Mouse (Mus musculus) testis, postnatal 10 days (tissue): Measurements from ENCODE around the gene Accs.

Experiments
- DNase-seq: peaks from one replicate; pipeline ENCODE4 v3.0.0; 2021; ENCODE audit warnings: low spot score

Gene Accs

DNA sequence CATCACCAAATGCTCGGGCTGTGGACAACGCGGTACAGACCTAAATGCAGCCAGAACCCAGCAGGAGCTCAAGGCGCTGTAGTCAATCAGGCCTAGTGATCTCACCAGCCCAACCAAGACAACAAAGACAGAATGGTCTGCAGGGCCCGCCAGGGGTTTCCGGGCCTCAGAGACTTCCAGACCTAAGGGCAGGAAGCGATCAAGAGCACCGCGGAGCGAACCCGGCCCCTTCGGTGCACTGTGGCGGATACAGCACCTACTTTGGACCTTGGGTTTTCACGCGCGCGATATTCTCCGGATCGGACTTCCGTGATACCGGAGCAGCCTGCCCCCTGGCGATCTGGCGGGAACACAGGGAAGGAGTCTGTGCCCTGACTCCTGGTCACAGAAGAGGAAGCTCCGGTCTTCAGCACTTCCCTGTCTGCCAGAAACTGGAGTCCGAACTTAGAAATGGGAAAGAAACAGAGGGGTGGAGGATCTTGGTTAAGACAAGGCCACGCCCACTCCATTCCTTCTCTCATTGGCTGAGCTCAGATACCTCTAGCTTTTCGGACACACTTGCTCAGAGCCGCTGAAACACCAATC, at the start of gene Accs:
Gene Accs, minus strand, starts transcription at position 439 of the 585 bp plus-strand sequence.
- peak; percentile 83 for DNase-seq

DNA sequence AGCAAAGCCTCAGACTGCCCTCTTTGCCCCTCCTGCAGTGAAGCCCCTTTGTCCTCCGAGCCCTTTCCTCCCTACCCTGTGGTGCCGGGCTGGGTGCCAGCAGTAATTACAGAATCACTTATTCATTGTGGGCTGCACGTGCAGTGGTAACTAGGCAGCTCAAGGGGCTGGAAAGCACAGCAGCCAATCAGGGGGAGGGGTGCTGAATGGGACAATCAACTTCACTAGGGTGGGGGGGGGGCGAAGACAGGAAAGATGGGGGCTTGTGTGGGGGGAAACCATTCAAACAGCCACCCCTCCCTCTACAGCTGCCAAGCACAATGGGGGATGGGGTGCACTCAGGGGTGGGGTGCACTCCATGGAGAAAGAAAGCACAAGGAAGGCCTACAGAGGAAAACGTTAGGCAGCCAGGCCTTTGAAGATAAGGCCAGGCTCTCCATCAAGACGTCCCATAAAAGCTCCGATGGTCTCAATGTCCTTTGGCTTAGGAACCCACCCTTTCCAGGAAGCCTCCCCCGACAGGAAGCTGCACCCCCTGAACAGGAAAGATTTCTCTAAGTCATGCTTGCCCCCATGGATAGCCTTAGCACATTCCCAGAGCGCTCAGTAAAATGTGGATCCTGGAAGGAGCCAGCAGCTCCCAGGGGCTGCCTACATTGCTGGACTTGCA, 42.0 kb upstream of the Accs start:
- DNase-seq: no peak

DNA sequence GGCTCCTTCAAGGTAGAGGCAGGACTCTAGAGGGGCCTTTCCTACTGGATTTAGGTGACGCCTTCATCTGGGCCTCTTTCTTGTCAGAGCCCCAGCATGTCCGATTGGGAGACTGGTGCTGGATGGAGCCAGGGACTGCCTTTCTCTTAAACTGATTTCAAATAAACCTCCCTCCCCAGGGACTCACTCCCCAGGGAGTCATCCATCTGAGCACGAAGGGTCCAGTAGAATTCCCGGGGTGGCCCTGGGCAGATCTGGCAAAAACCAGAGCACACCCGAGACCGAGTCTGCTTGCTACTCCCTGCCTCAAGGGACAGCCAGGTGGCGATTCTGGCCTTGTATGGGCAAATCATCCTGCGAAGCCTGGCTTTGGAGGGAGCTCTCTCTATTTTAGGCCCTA, 40.4 kb upstream of the Accs start:
- DNase-seq: no peak

DNA sequence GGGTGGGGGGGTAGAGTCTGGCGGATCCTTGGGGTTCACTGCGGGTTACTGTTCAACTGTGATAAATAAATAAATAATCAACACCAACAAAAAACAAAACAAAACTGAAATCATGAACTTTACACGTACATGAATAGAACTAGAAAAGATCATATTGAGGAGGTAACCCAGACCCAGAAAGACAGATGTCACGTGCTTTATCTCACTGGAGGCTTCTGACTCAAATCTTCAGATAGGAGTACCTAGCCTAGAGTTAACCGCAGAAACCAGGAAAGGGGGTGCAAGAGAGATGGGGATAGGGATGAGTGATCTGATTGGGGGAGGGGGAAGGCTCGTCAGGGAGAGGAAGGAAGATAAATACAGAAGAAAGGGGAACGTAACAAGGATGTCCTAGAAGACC, 39.3 kb upstream of the Accs start:
- DNase-seq: no peak

DNA sequence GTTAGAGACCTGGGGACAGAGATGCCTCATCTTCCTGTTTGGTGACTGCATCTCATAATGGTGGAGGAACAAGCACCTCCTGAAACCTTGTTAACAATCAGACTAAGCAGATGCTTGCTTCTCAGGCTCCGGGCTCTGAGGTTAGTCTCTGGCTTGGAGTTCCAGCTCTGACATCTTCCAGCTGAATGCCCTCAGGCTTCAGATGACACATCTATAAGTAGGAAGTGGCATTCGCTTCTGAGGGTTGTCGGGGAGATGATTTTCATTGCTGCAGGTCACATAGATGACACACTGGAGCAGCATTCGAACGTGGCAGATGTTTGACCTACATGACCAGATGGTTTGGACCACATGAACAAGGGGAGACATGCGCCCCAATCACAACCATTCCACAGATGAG, 38.6 kb upstream of the Accs start:
- DNase-seq: no peak

DNA sequence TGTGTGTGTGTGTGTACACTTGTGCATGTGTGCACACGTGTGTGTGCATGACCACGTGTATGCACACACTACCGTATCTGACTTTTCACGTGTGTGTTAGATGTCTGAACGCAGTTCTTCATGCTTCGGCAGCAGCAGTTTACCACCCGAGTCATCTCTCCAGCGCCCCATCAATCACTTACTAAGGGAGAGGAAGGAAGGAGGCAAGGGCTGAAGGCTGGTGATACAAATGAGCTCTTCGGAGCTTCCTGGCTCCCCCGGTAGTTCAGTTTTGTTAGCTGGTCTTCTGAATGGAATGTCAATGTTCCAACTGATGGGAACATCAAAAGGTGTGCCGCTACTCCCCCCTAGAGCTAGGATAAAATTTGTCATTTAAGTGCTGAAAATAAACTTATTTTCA, 37.5 kb upstream of the Accs start:
- no peak for DNase-seq

DNA sequence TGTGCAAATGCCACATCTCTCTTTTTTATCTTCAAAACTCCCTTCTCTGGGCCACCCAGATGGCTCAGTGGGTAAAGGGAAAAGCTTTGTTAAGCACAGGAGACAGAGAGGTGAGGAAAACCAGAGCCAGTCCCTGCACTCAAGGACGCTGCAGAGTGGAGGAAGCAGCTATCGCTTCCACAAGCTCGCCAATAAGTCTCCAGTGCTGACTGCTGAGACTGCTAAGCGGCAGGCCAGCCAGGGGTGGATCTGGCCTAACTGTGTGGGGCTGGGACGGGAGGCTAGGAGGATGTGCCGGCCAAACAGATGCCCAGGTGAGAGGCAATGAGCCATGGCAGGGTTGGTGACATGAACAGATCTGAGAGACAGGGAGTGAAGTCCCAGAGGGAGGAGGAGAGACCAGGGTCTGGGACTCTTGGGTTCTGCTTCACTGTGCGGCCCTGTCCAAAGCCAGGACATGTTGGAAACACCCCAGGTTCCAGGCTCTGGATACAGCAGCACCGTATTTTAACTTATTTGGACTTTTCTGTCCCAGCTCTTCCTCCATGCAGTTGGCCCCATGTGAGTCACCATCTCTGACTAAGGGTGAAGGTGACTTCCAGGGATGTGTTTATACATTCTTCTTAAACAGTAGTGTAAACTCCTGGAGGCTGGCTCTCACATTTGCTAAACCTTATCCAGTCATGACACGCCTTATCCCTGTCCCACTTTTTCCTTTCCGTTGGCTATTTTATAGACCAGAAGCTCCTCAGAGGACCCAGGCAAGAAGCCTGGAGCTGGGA, 36.5 kb upstream of the Accs start:
- no peak for DNase-seq

DNA sequence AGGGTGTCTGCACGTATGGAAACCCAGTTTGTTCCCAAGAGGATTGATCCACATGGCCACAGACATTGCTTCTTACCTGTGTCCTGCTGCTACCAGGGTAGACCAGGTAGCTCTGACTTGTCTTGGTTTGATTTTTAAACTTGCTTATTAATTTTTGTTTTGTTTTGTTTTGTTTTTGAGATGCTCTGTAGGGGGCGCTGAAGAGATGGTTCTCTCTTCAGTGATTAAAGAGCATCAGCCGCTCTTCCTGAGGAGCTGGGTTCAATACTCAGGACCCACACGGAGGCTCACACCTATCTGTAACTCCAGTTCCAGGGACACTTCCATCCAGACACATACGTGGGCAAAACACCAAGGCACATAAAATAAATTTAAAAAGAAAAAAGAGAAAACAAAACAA, 33.3 kb upstream of the Accs start:
- no peak for DNase-seq

DNA sequence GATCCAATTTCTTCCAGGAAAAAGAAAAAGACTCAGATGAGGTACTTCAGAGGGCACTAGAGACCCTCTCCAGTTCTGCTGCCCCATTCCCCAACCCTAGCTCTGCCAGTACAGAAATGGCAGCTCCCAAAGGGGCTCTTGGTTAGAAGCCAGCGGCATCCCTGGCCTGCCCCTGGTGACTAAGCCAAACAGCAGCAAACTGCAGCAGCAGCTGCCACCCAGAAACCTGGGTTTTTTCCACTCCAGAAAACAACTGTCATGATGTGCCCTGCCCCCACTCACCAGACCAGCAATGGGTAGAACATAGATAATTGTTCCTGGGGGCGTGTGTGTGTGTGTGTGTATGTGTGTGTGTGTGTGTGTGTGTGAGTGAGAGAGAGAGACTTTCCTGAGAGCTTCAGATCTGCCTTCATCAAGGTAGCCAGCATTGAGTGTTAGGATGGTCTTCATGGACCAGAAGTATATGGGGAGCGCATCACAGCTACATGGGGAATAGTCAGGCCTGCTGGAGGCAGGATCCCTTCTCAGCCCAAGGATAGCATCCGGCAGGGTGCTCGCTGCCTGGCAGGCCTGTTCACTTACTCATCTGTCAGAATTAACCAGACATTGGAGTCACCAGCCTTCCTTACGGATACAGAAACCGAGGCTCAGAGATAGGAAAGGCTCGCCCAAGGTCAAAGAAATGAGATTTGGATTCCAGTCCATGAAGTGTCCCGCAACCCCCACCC, 32.1 kb upstream of the Accs start:
- DNase-seq: no peak

DNA sequence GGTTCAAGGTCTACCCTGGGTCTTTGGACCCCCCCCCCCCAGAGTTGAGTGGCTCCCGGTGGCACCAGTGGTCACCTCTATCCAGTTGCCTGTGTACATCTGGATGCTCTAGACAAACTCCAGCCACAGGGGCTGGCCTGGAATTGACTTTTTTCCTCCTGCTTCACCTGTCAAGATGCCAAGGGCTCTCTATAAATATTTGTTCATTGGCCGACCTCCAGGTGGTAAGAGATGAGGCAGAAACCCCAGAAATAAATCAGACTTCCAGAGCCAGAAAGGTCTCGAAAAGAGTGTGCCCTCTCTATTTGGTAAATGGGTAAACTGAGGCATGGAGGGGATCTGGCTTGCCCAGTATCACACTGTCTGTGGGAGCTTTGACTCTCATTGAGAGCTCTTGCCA, 31.2 kb upstream of the Accs start:
- DNase-seq: no peak

DNA sequence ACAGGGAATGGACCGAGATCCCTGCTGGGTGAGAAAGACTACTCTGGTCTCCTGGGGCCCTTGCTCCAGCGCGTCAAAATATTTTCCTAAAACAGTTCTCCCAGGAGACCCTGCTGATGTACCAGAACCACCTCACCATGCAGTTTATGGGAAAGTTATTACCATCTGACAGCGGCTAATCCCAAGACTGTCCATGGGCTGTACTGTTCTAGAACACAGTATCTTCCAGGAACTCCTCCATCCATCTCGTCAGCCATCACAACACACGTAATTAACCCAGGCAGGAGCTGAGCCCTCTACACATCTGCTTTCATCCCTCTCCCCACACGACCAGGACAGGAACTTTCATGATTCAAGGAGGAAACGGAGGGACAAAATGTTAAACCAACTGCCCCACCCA, 30.7 kb upstream of the Accs start:
- no peak for DNase-seq

DNA sequence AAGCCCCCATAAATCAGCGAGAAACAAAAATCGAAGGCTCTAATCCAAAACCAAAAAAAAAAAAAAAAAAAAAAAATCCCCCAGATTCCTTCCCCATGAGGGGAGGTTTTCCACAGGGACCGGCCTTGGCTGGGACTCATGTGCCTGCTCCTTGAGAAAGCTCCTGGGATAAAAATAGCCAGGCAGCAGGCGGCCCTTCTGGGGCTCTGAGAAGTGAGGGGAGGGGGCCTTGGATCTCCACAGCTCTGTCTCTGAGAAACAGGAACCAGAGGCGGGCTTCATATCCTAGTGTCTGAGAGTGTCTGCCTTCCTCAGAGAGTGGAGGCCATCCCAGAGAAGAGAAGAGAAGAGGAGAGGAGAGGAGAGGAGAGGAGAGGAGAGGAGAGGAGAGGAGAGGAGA, 27.3 kb upstream of the Accs start:
- no peak for DNase-seq

DNA sequence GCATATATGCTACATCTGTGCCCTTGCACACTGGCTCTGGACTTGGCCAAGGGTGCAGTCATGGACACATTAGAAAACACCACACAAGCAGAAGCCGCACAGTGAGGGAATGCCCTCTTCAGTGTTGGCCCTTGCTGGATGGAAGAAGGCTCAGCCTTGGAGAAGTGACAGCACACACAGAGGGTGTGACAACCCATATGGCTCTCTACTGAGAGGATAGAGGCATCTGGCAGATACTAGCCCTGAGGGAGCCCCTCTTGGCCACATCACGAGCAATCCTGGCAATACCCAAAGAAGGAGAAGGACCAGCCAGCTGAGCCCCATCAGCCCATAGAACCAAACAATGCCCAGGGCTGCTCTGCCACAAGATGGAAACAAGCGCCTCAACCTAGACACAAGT, 24.9 kb upstream of the Accs start:
- DNase-seq: no peak

DNA sequence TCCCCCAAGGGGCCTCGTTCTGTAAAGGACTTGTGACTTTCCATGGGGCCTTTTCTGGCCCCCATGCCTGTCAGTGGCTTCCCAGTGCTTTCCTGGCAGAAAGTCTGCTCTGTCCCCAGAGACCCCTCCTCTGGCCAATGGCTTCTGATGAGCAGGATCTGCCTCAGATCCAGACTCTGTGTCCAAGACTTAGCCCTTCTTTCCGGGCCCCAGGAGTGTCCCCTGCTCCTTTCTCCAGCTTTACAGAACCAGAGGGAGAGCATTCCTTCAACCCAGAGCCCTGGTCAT, 24.4 kb upstream of the Accs start:
- DNase-seq: no peak

DNA sequence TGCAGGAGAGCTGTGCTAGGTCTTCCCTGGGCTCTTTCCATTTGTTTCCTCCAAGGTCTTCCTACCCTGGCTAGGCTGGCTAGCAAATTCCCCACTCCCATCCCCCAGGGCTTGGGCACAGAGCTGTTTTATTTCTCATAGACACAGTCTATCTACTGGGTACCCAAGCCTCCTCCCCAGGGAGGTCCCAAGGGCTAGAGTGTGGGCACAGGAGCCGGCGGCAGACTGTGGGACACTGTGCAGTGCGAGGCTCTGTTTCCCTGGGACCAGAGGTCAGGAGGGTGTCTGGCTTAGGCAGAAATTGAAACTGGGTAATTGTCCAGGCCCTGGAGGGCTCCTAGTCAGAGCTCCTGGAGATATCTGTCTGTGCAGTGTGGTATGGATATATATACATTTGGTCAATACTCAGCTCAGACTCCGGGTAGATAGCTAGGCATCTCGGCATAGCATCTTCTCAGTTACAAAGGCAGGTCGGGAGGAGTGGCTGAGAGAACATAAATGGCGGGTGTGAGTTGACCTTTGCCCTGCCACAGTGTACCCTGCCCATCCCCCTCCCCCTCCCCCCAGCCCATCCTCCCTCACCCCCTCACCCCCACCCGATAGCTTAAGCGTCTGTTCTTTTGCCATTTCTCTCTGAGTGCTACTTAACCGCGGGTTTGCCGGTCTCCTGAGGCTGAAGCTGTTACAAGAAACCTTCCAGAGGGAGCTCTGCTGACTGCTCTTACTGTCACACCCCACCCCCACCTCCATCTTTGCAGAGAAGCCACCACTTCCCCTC, 23.9 kb upstream of the Accs start:
- DNase-seq: no peak

DNA sequence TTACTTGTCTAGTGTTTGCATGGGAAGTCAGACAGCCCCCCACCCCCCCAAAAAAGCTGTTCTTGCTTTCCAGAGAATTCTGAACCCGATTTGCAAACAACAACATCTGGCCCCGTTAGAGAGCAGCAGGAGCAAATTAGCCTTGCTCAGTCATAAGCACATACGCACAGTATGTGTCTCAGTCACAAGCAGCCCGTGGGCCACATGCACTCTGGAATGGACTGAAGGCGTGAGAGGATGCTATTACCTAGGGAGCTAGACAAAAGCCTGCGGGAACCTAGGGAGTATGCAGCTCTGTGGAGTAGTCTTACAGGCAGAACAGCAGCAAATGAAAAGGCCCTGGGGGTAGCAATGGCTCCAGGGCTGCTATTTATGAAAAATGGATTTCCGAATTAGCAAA, 22.5 kb upstream of the Accs start:
- no peak for DNase-seq

DNA sequence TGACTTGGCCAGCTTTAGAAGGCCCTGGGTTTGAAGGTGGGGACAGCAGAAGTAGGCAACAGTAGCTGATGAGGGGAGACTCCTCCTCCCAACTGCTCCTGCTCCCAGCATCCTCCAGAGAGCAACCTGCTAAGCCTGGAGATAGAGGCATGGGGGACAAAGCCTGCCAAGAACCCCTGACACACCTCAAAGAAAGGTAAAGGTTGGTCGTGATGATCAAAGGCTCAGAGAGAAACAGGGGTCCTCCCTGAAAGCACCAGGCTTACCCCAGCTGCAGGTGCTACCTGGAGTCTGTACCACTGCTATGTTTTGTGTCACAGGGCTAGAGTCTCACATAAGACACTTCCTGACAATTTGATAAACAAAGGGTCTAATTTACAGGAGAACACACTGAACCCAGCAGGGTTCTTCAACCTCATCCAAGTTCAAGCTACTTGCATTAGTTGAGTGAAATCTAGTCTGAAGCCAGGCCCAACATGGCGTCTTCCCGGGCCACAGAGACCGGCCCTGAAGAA, 21.7 kb upstream of the Accs start:
- no peak for DNase-seq

DNA sequence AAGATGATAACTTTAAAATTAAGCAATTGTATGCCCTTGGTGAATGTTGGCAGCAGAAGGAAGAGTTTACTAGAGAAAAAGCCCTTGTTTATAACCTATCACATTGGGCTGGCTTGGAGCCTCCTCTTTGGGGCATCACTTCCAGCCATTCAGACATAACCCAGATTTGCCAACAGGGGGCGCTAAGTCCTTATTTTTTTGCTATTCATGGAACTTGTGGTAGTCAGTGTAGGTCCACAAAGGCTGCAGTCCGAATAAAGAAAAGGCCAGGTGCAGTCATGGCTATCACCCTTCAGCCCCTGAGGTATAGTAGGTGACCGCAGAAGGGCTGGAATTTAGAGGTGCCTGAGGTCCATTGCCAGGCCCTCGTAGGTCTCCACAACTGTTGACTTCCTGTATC, 21.1 kb upstream of the Accs start:
- DNase-seq: peak; percentile 79

DNA sequence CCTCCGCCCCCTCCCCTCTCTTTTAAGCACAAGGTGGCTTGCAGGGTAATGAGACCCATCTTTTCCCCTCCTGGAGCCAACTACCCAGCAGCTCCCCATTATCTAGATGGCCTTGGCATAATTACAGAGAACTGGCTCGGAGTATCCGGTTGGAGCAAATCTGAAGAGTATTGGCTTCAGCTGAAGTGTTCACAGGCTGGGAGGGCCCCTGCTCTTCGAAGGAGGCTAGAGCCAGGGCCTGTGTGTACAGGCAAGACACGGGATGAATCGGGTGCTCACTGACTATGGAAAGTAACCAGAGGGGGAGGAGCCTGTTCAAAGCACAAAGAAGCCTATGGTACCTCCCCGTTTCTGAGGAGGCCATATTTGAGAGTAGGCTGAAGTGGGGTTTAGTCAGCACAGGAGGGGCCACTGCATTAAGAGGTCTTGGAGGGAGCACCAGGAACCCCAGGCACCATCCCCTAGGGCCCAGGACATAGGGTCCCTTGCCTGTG, 19.4 kb upstream of the Accs start, which contains the start of gene Accsl:
Gene Accsl, minus strand, starts transcription at position 51 of the 494 bp plus-strand sequence.
- DNase-seq: no peak

DNA sequence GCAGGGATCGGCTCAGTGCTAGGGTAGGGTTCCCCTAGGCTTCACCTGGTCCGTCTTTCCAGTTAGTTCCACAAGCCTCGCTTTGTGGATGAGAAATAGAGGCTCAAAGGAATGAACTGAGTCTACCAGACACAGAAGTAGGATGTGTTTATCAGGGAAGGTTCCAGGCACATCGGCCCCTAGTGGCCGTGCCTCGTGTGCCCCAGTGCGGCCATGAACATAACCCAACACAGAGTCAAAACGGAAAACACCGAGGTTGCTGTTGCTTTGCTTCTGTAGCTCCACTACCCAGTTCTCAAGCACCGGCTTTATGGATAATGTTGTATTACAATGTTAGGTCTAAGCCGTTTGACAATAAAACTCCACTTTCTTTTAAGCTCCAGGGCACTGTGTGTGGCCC, 18.8 kb upstream of the Accs start:
- DNase-seq: no peak

DNA sequence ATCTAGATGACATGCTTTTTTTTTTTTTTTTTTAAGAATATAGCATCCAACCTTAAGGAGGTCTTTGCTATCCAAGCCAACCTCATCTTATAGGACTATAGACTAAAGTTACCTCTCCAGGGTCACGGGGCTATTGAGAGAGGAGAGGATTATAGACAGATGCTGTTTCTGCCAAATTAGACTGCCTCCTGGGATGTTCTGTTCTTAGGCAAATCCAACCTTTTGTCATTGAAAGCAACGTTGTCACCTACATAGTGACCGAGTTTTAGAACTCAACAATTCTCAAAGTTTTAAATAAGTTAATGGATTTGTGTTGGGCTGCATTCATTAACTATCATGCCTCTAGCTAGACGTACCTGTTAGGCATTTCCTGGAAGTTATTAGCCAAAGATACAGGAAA, 13.5 kb upstream of the Accs start:
- no peak for DNase-seq

DNA sequence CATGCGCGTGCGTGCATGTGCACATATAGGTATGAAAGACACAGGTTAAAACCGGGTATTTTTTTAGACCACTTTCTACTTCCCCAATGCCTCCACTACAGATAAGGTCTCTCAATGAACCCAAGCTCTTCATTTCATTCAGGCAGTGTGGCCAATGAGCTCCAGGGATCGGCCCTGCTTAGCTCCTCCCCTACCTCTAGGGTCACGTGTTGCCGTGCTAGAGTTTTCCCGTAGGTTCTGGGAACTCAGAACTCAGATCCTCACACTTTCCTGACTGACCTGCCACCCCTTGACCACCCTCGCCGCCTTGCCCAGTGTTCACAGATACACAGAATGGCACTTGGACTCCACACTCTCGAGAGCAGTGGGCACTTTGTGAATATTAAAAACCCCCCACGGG, 9.1 kb upstream of the Accs start:
- DNase-seq: no peak
